Mouse (Mus musculus): ENCODE measurements around the gene Ugt1a5. TPM values are rescaled to one million over a fixed set of nuclear protein-coding genes. Genes with fewer than 3 reads are reported as not detected.
A peak's percentile ranks its signal among the peaks of the same experiment; 100 is the strongest.

Gene Ugt1a5
- polyA plus RNA-seq, 1 experiment from 2014 or later = not detected

DNA sequence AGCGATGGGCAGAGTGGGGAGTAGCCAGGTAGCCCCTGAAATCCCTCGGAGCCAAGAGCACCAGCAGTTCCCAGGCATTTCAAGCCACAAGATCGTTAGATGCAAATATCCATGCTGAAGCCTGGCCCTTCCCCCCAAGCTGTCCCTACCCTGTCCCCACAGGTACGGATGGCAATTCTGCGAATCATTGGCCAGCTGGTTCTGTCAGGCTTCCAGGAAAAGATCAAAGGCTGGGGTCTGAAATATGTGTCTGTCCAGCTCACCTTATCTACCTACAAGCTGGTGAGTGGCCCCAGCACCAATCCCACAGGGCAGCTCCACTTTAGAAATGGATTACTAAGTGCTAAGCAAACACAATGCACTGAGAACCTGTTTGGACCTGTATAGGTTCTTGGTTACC is 71.5 kb downstream of the Ugt1a5 start:
- ATAC-seq (ENCODE audit: low FRiP score) = no peak

DNA sequence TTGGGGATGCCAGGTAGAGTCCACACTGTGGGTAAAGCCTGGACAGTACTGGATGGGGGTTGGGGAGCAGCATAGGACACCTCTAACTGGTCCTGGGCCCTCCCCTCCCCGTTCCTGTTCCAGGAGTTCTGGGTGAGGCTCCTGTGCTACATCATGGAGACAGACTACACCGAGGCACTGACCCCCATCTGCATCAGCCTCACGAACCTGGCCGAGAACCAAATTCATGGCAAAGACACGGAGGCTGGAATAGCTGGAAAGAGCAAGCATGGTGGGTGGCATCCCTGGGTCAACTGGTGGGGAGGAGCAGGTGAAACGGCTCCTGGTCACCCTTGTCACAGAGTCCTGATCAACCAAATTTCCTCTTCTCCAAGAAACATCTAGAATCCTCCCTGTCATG is 73.0 kb downstream of the Ugt1a5 start:
- Histone ChIP-seq H3K4me1 (no peaks in the 10 kb centered on the region), H3K27ac (no peak overlapping the region), H3K9me3 (peaks cover 93% of the 10 kb centered on the region), H3K36me3 (replicated peaks) (no peaks in the 10 kb centered on the region), H3K27me3 (no peaks in the 10 kb centered on the region), H3K4me3 (replicated peaks) (no peak overlapping the region), H3K4me2 (no peak overlapping the region), H3K9ac (no peak overlapping the region)
- no peak for ATAC-seq (ENCODE audit: low FRiP score)
- WGBS = 77% methylated on average over 6 of the region's 6 CpGs

More for the DNA sequence above, 71.5 kb downstream of the Ugt1a5 start:
- Histone ChIP-seq H3K27me3 (no peaks in the 10 kb centered on the region), H3K9me3 (peaks cover 96% of the 10 kb centered on the region), H3K27ac (no peak overlapping the region), H3K36me3 (replicated peaks) (no peaks in the 10 kb centered on the region), H3K4me3 (replicated peaks) (no peak overlapping the region), H3K4me1 (no peaks in the 10 kb centered on the region), H3K4me2 (no peak overlapping the region), H3K9ac (no peak overlapping the region)
- 79% methylated on average over 5 of the region's 5 CpGs for WGBS

DNA sequence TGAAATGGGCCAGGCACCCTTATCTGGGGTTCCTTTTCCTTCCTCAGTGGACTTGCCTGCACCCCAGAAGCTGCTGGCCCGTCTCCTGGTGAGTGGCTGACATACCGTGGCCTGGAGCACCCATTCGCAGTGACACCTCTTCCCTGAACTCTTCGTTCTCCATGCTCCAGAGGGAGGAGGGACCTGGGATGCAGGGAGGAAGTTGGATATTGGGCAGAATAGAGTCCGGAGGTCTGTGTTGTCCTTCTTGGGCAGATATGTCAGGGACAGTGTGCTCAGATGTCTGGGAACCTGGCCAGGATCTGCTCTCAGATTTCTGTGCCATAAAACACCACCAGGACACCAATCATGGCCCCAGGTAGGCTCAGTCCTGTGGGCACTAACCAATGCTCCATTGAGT is 74.3 kb downstream of the Ugt1a5 start:
- Histone ChIP-seq H3K27me3 (no peaks in the 10 kb centered on the region), H3K4me2 (no peak overlapping the region), H3K36me3 (replicated peaks) (no peaks in the 10 kb centered on the region), H3K9ac (no peak overlapping the region), H3K4me1 (no peaks in the 10 kb centered on the region), H3K4me3 (replicated peaks) (no peak overlapping the region), H3K9me3 (peaks cover 93% of the 10 kb centered on the region), H3K27ac (no peak overlapping the region)
- no peak for ATAC-seq (ENCODE audit: low FRiP score)
- WGBS = 72% methylated on average over 5 of the region's 5 CpGs

DNA sequence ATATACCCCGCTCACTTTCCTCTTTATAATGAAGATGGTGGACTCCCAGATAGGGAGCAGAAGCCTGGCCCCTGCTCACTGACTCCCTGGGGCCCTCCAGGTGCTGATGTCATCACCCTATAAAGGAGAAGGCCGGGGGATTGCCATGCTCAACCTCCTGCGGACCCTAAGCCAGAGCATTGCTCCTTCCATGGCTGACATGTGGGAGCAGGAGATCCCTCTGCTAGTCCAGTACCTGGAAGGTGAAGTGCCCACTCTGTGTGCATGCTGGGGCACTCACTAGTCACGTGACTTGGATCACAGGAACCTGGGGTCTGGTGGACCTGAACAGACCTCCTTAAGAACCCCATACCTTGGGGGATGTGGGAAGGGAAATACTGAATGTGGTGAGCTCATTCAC is 74.8 kb downstream of the Ugt1a5 start:
- H3K4me3 ChIP-seq (replicated peaks) = no peak overlapping the region
- H3K9ac ChIP-seq = no peak overlapping the region
- H3K4me1 ChIP-seq = no peaks in the 10 kb centered on the region
- 72% methylated on average over 4 of the region's 4 CpGs for WGBS
- no peaks in the 10 kb centered on the region for H3K36me3 ChIP-seq (replicated peaks)
- no peak overlapping the region for H3K27ac ChIP-seq
- no peak overlapping the region for H3K4me2 ChIP-seq
- ATAC-seq (ENCODE audit: low FRiP score) = peak; percentile 1; the same call in 1 of the 2 replicates
- H3K9me3 ChIP-seq = peaks cover 93% of the 10 kb centered on the region
- no peaks in the 10 kb centered on the region for H3K27me3 ChIP-seq

DNA sequence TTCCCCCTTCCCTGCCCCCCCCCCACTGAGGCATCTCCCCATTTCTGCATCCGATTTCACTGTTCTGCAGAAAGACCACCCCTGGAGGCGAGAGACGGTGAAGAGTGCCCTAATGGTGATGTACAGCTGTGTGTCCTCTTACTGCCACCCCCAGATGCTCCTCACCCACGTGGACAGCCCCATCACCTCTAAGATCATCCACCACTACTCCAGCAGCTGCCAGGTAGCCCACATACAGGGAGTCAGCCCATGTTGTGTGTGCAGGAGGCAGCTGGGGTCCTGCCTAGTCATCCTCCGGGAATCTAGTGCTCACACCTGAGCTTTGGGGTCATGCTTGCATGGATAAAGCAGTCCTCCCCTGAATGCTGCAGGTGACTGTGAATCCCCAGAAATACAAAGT is 78.0 kb downstream of the Ugt1a5 start:
- H3K9me3 ChIP-seq = peaks cover 95% of the 10 kb centered on the region
- H3K4me2 ChIP-seq = no peak overlapping the region
- ATAC-seq (ENCODE audit: low FRiP score) = no peak
- no peaks in the 10 kb centered on the region for H3K36me3 ChIP-seq (replicated peaks)
- H3K9ac ChIP-seq = no peak overlapping the region
- H3K27ac ChIP-seq = no peak overlapping the region
- no peaks in the 10 kb centered on the region for H3K4me1 ChIP-seq
- 67% methylated on average over 5 of the region's 5 CpGs for WGBS
- H3K27me3 ChIP-seq = no peaks in the 10 kb centered on the region
- no peak overlapping the region for H3K4me3 ChIP-seq (replicated peaks)

DNA sequence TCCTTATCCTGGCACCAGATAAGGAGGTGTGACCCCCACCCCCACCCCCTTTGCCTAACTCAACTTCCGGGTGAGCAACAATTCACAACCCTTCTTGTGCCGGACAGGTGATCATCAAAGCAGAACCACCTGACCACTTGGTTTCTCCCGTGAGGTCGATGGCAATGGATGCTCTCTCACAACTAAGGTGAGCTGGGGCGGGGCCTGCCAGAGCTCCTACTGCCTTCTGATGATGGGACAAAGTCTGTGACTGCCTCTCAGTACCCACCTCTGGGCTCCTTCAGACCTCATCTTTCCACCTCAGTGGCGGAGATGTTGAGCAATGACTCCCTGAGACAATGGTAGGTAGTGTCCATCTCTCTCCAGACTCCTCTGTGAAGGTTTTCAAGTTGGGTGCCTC is 80.1 kb downstream of the Ugt1a5 start:
- H3K4me3 ChIP-seq (replicated peaks) = no peak overlapping the region

DNA sequence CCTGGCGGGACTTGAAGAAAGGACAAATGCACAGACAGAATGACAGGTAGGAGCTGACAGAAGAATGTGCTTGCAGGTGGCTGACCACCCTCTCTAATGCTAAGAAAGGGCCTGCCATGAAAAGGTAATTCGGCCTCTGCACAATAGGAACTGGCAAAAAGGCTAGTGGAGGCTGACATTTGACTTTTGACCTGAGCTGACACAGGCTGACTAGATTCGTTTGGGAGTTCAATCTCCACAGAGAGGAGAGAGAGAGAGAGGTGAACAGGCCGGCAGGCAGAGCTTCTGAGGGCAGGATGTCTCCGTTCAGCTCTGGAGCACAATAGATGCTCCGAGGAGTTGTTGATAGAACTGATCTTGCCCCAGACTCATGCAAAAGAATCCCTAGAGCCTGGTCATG is 80.6 kb downstream of the Ugt1a5 start:
- H3K36me3 ChIP-seq (replicated peaks) = no peaks in the 10 kb centered on the region
- no peak overlapping the region for H3K27ac ChIP-seq
- 43% methylated on average over 6 of the region's 6 CpGs for WGBS

More for the DNA sequence above, 80.1 kb downstream of the Ugt1a5 start:
- H3K36me3 ChIP-seq (replicated peaks) = no peaks in the 10 kb centered on the region
- 0 out of 2 replicates have a peak, but pooled peaks have one; percentile 0 for ATAC-seq (ENCODE audit: low FRiP score)
- H3K4me2 ChIP-seq = no peak overlapping the region
- no peak overlapping the region for H3K9ac ChIP-seq
- H3K4me1 ChIP-seq = no peaks in the 10 kb centered on the region
- WGBS = 79% methylated on average over 6 of the region's 6 CpGs
- H3K27me3 ChIP-seq = no peaks in the 10 kb centered on the region
- no peak overlapping the region for H3K27ac ChIP-seq
- peaks cover 95% of the 10 kb centered on the region for H3K9me3 ChIP-seq

DNA sequence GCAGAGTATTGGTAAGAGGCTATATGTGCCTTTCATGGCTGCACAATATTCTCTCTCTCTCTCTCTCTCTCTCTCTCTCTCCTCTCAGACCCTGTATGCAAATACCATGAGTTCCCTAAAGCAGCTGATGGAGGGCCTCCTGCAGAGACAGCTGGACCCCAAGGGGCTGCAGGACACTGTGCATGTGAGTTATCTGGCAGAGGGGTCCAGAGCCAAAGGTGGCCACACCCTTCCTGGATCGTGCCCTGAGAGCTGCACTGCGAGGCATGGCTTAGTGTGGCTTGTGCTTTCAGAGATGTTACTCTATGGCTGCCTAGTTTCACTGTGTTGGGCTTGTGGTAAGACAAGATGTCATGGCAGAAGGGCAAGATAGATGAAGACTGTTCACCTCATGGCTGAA is 81.8 kb downstream of the Ugt1a5 start:
- H3K27ac ChIP-seq = no peak overlapping the region
- no peak overlapping the region for H3K4me2 ChIP-seq
- no peaks in the 10 kb centered on the region for H3K36me3 ChIP-seq (replicated peaks)
- no peak overlapping the region for H3K4me3 ChIP-seq (replicated peaks)
- no peaks in the 10 kb centered on the region for H3K27me3 ChIP-seq
- no peaks in the 10 kb centered on the region for H3K4me1 ChIP-seq
- 54% methylated on average over 2 of the region's 2 CpGs for WGBS
- peaks cover 94% of the 10 kb centered on the region for H3K9me3 ChIP-seq
- ATAC-seq (ENCODE audit: low FRiP score) = no peak
- no peak overlapping the region for H3K9ac ChIP-seq

More for the DNA sequence above, 80.6 kb downstream of the Ugt1a5 start:
- H3K4me3 ChIP-seq (replicated peaks) = no peak overlapping the region
- H3K4me2 ChIP-seq = no peak overlapping the region
- ATAC-seq (ENCODE audit: low FRiP score) = no peak
- no peak overlapping the region for H3K9ac ChIP-seq
- no peaks in the 10 kb centered on the region for H3K4me1 ChIP-seq
- peaks cover 95% of the 10 kb centered on the region for H3K9me3 ChIP-seq
- no peaks in the 10 kb centered on the region for H3K27me3 ChIP-seq

DNA sequence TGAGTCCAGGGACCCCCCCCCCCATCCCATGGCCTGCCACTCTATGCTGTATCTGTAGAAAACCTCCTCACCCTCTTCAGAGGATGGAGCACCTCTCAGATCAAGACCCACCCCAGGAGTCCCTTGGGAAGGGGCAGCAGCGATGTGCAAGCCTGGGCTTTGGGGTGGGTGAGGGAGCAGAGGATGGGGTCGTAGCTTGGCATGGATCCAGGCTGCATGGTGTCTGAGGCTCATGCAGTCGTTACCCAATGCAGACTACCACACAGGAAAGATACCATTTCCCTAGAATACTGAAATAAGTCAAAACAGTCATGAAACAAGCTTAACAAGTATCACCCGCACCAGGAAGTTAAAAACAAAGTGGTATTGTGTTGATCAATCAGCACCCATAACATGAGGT is 82.8 kb downstream of the Ugt1a5 start:
- Histone ChIP-seq H3K4me3 (replicated peaks) (no peak overlapping the region), H3K4me2 (no peak overlapping the region), H3K27me3 (no peaks in the 10 kb centered on the region), H3K9me3 (peaks cover 96% of the 10 kb centered on the region), H3K27ac (no peak overlapping the region), H3K36me3 (replicated peaks) (no peaks in the 10 kb centered on the region), H3K4me1 (no peaks in the 10 kb centered on the region), H3K9ac (no peak overlapping the region)
- WGBS = 68% methylated on average over 4 of the region's 4 CpGs
- ATAC-seq (ENCODE audit: low FRiP score) = no peak

DNA sequence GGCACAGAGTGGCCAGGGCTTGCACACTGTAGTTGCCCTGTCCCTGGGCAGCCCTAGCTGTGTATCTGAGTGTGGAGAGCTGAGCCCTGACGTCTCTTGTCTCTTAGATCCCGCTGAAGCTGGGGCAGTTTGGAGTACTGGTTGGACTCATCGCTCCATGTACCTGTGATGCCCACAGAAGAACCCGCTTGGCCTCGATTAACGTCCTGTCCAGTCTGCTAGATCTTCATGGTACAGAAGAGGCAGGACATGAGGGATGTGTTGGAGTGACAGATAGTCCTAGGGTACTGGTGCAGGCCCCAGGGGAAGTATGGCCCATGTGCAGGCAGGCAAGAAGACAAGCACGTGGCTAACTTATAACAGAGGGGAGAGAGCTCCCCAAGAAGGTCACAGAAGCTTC is 83.8 kb downstream of the Ugt1a5 start:
- no peak overlapping the region for H3K4me3 ChIP-seq (replicated peaks)
- H3K36me3 ChIP-seq (replicated peaks) = no peaks in the 10 kb centered on the region
- H3K27me3 ChIP-seq = no peaks in the 10 kb centered on the region
- no peaks in the 10 kb centered on the region for H3K4me1 ChIP-seq
- H3K4me2 ChIP-seq = no peak overlapping the region
- peaks cover 96% of the 10 kb centered on the region for H3K9me3 ChIP-seq
- H3K27ac ChIP-seq = no peak overlapping the region
- WGBS = 81% methylated on average over 7 of the region's 7 CpGs
- no peak overlapping the region for H3K9ac ChIP-seq
- ATAC-seq (ENCODE audit: low FRiP score) = no peak

DNA sequence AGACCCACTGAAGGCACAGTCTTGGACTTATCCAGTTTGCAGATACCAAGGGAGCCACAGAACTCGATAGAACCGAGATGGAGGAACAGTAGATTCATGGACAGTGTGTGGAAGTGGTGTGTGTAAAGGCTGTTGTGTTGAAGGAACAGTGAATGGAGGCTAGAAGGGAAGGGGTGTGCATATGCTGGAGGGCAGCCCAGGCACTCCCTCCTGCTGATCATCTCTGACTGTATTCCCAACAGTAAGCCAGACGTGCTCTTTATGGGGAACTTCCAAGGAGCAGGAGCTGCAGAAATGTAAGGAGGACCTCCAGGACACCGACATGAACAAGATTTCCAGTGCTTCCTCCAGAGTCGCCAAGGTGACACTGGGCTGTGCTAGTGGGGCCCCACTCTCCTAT is 84.2 kb downstream of the Ugt1a5 start:
- Histone ChIP-seq H3K4me3 (replicated peaks) (no peak overlapping the region), H3K4me2 (no peak overlapping the region), H3K36me3 (replicated peaks) (no peaks in the 10 kb centered on the region), H3K27ac (no peak overlapping the region), H3K27me3 (no peaks in the 10 kb centered on the region), H3K4me1 (no peaks in the 10 kb centered on the region), H3K9me3 (peaks cover 96% of the 10 kb centered on the region), H3K9ac (no peak overlapping the region)
- WGBS = 83% methylated on average over 5 of the region's 5 CpGs
- ATAC-seq (ENCODE audit: low FRiP score) = no peak

DNA sequence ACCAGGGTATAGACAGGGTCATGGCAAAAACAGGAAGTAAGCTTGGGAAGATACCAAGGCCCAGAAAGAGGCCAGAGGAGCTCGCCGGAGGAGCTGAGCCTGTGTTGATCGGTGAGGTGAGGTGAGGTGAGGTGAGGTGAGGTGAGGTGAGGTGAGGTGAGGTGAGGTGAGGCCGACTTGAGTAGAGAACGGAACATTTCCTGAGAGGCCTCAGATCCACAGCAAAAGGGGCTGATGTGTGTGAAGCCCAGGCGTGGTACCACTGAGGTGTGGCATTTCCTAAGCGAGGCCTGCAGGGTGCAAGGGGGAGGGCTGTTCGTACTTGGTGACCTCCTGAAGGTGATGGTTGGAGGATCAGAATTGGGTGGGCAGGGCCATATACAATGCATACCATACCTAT is 87.3 kb downstream of the Ugt1a5 start:
- no peak overlapping the region for H3K4me3 ChIP-seq (replicated peaks)
- H3K4me1 ChIP-seq = no peaks in the 10 kb centered on the region
- no peak overlapping the region for H3K4me2 ChIP-seq
- no peaks in the 10 kb centered on the region for H3K36me3 ChIP-seq (replicated peaks)
- H3K9ac ChIP-seq = no peak overlapping the region
- no peak overlapping the region for H3K27ac ChIP-seq
- no peaks in the 10 kb centered on the region for H3K27me3 ChIP-seq
- WGBS = 70% methylated on average over 8 of the region's 8 CpGs
- peaks cover 96% of the 10 kb centered on the region for H3K9me3 ChIP-seq
- ATAC-seq (ENCODE audit: low FRiP score) = no peak

DNA sequence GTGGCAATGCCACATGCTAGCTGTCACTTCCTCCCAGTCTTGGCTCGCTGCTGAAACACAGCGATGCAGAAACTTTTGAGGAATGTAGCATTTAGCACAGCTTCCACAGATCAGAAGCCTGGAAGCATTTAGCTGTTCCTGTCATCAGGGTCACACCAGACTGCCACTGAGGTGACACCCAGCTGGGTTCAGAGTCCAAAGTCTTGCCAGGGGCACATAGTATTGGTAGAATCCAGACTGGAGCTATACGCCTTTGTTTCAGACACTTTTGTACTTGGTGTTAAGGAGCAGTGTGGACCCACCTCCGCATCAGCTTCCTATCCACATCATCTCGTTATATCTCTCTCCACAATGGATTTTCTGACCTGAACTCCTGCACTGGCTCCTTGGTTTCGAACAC is 87.7 kb downstream of the Ugt1a5 start:
- 70% methylated on average over 6 of the region's 6 CpGs for whole genome bisulfite sequencing
- Histone ChIP-seq H3K27me3 (no peaks in the 10 kb centered on the region), H3K27ac (no peak overlapping the region), H3K4me2 (no peak overlapping the region), H3K9ac (no peak overlapping the region), H3K9me3 (peaks cover 96% of the 10 kb centered on the region), H3K4me3 (replicated peaks) (no peak overlapping the region), H3K4me1 (no peaks in the 10 kb centered on the region), H3K36me3 (replicated peaks) (no peaks in the 10 kb centered on the region)
- no peak for ATAC-seq (ENCODE audit: low FRiP score)
